Mouse (Mus musculus) embryonic fibroblast, embryonic 13.5 days (primary cell): ENCODE data around the gene Slc3a2. TPM values are rescaled to one million over a fixed set of nuclear protein-coding genes. Genes with fewer than 3 reads are reported as not detected.
A peak's percentile ranks its signal among the peaks of the same experiment; 100 is the strongest.

Experiments used
- H3K27ac ChIP-seq: 2 replicates; pipeline ENCODE4 v1.5.1; 2012; ENCODE audit warnings: low read length, control low read depth, inconsistent platforms; ENCODE audit not compliant: insufficient read depth
- H3K4me1 ChIP-seq: 2 replicates; pipeline ENCODE4 v1.6.1; 2011; ENCODE audit warnings: low read length; ENCODE audit not compliant: control insufficient read depth, insufficient read depth
- H3K4me3 ChIP-seq: 2 replicates; pipeline ENCODE4 v1.5.1; 2011; ENCODE audit warnings: mild to moderate bottlenecking, control low read depth, low read length; ENCODE audit not compliant: insufficient read depth
- CTCF ChIP-seq: IDR thresholded peaks from 2 replicates; pipeline ENCODE4 v1.5.1; 2011; ENCODE audit warnings: mild to moderate bottlenecking, control low read depth, low read length, moderate library complexity, borderline replicate concordance; ENCODE audit not compliant: insufficient read depth
- POLR2A ChIP-seq: IDR thresholded peaks from 2 replicates; pipeline ENCODE4 v1.6.1; 2011; ENCODE audit warnings: low read depth, mild to moderate bottlenecking, control low read depth, low read length, moderate library complexity
- polyA plus RNA-seq: library from polyadenylated mRNA; stranded (reverse); fragments of >200 nt; gene quantifications from 2 replicates; pipeline ENCODE4 v1.2.4, GENCODE M21; 2011; ENCODE audit warnings: low read depth; ENCODE audit not compliant: missing spikeins, insufficient read length

Slc3a2 gene
- polyA plus RNA-seq, 1 experiment, result 309 TPM

GRCm38 (mm10) chr19:8716767-8717475 lies 6.2 kb downstream of the Slc3a2 start:
- TF ChIP-seq CTCF (no peak), POLR2A (no peak)
- Histone ChIP-seq H3K4me1 (no peaks in the 10 kb centered on the region), H3K4me3 (no peak overlapping the region), H3K27ac (no peak overlapping the region)

GRCm38 (mm10) chr19:8715868-8716766 lies 7.1 kb downstream of the Slc3a2 start:
- no peak for TF ChIP-seq POLR2A
- TF ChIP-seq CTCF, result no peak
- H3K4me3 ChIP-seq, result no peak overlapping the region
- H3K4me1 ChIP-seq, result no peaks in the 10 kb centered on the region
- no peak overlapping the region for H3K27ac ChIP-seq

DNA sequence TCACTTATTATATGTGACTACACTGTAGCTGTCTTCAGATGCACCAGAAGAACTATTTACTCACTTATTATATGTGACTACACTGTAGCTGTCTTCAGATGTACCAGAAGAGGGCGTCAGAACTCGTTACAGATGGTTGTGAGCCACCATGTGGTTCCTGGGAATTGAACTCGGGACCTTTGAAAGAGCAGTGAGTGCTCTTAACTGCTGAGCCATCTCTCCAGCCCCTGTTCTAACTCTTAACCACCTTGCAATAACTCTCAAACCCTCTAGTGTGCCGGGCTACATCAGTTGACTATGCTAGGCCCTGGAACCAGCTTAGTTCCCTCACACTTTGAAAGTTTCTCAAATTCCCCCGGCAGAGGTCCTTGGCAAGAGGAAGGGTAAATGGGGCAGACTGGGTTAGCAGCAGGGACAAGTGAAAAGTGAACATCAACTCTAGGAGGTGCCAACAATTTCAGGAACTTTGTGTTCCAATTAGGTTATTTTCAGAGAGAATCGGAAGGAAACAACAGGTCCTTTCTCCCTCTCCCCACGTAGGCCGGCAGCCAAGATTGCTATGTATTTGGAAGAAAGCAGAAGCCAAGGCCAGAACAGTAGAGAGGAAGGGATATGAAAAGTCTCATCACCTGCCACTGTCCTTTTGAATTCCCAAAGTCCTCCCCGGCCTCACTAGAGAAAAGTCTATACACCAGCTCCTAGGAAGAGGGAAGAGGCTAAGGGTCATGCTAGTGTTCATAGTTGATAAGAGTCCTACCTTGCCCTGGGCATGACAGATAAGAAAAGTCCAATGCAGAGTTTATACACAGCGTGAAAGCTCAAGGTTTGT lies 8.3 kb downstream of the Slc3a2 start:
- TF ChIP-seq POLR2A, result no peak
- Histone ChIP-seq H3K27ac (no peak overlapping the region), H3K4me1 (peaks cover 4% of the 10 kb centered on the region; the same call in 1 of the 2 replicates), H3K4me3 (no peak overlapping the region)

DNA sequence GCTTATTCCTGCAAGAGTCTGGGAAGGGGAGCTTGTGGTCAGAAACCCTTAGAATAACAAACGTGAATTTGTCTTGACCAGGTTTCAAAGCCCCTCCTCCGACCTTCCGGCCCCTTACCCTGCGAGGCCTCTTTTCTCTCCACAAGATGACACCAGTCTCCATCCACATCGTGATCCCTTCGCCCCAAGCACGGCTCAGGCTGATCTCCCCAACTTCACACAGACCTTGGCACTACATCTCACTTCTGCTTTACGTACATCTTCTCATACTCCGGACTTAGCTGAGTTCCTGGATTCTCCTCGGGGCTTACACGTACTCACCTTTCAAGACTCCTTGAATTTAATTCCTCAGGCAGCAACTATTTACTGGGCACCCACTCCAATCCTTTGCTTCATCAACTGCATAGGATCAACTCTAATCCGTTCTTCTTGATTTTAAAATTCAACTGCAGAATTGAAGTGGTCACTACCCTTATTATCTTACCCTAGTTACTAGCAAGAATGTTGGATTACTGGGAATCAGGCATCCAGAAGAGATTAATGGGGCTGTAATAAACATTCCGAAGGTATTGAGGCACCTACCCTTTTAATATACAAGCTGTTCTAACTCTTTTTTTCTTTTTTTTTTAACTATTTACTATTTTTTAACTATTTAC lies 9.0 kb downstream of the Slc3a2 start:
- Histone ChIP-seq H3K4me3 (peak overlapping the region; percentile 80), H3K4me1 (peaks cover 7% of the 10 kb centered on the region; the same call in 1 of the 2 replicates), H3K27ac (peak overlapping the region; percentile 87)
- no peak for TF ChIP-seq CTCF

- H3K4me3 ChIP-seq, result peak overlapping the region; percentile 80
- peak overlapping the region; percentile 87 for H3K27ac ChIP-seq
- TF ChIP-seq POLR2A (peak; percentile 100), CTCF (peak; percentile 82; the same call in 1 of the 2 replicates)
- peaks cover 7% of the 10 kb centered on the region; the same call in 1 of the 2 replicates for H3K4me1 ChIP-seq
Measured at GRCm38 (mm10) chr19:8713306-8713996, 9.7 kb downstream of the Slc3a2 start.

DNA sequence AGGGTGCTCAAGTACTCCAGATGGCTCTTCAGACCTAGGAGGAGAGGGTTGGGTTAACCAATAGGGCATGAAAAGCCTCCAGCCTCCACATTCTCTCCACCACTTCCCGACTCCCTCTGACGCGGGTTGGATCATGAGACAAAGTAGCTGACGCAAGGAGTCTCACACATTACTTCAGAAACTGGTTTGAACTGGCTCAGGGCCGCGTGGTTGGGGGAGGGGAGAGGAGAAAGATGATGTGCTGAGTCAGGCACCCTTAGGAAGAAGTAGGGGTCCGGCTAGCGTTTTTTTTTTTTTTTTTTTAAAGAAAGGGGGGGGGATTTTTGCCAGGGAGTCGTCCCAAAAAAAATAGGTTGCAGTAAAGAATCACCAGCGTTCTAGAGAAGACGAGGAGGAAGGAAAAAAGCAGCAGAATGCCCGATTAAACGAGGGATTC lies 10.3 kb downstream of the Slc3a2 start:
- H3K4me1 ChIP-seq, result peaks cover 7% of the 10 kb centered on the region; the same call in 1 of the 2 replicates
- TF ChIP-seq POLR2A (peak; percentile 75), CTCF (no peak)
- H3K4me3 ChIP-seq, result peak overlapping the region; percentile 80
- H3K27ac ChIP-seq, result peak overlapping the region; percentile 87

DNA sequence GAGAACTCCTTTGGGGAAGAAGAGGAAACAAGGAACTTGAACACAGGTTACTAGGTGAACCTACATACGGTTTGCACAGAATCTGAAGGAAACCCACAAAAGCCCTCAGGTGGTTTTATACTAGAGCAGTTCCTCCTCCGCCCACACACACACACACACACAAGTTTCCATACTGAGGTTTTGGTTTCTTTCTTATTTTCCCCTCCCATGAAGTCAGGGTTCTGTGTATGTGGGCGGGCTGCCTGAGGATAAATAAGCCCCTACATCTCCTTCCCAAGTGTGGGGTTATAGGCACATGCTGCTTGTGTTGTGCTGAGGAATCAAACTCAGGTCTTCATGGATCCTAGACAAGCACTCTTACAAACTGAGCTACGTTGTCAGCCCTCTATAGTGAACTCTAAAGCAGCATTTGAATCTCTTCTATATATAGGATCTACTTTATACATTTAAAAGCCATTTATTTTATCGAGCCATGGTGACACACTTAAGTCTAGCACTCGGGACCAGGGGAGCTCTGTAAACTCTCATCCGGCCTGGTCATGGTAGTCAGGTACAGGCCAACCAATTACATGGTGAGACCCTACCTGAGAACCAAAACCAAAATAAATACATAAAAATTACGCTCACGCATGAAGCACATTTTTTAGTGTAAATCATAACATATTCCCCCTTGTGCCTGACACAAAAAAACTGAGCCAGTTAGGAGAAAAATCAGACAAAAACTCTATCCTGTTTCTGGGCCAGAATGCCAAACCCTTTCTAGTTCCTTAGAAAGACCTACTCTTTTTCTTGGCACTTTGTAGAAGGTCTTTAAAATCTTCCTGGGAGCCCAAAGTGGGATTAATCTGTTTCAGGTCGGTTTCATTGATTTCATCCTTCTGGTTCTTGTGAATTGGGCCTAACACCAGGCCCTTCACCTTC lies 11.0 kb downstream of the Slc3a2 start:
- Histone ChIP-seq H3K4me1 (peaks cover 7% of the 10 kb centered on the region; the same call in 1 of the 2 replicates), H3K27ac (peak overlapping the region; percentile 87), H3K4me3 (peak overlapping the region; percentile 80)
- TF ChIP-seq POLR2A, result peak; percentile 64
- TF ChIP-seq CTCF, result no peak

DNA sequence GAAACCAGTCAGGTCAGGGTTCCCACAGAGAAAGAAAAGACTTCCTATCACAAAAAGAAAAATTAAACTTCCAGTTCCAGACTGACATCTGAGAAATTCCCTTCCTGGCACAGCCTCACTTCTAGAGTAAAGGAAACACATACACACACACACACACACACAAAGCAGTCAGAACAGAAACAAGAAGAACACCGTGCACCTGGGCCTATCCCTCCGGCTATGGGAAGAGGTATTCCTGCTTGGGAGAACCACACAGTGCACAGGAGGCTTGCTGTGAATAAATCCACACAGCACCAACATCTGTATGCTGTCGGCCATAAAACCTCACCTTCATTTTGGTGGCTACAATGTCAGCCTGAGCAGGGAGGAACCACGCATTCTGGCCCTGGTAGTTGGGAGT lies 11.7 kb downstream of the Slc3a2 start:
- H3K4me3 ChIP-seq, result peak overlapping the region; percentile 80
- H3K27ac ChIP-seq, result peak overlapping the region; percentile 87
- TF ChIP-seq CTCF (no peak), POLR2A (peak; percentile 53)
- H3K4me1 ChIP-seq, result peaks cover 7% of the 10 kb centered on the region; the same call in 1 of the 2 replicates
